Mouse (Mus musculus) kidney, adult 2 months (tissue): Measurements from ENCODE around the gene Aftph. TPM values are rescaled to one million over a fixed set of nuclear protein-coding genes. Genes with fewer than 3 reads are reported as not detected.
"Not testable (repeated sequence)": the region's sequence is repeated elsewhere in the genome, so short reads cannot be mapped to it uniquely, and the experiment has no call there.

Experiments used
- DNase-seq: peaks from one replicate; pipeline ENCODE4 v3.0.0; 2021
- H3K27ac ChIP-seq: fragments of 200-500 bp; 2 replicates; pipeline ENCODE4 v1.5.1; 2012; ENCODE audit warnings: low read depth, low read length, control low read depth, inconsistent platforms; ENCODE audit not compliant: insufficient read depth
- H3K27me3 ChIP-seq: fragments of 200-500 bp; replicated peaks from 2 replicates; pipeline ENCODE4 v1.6.1; 2012; ENCODE audit warnings: mild to moderate bottlenecking, moderate library complexity, low read length, inconsistent platforms; ENCODE audit not compliant: control insufficient read depth, insufficient read depth
- H3K36me3 ChIP-seq: fragments of 200-500 bp; 2 replicates; pipeline ENCODE4 v1.6.1; 2012; ENCODE audit warnings: mild to moderate bottlenecking, moderate library complexity, low read length, inconsistent platforms; ENCODE audit not compliant: control insufficient read depth, insufficient read depth
- H3K4me1 ChIP-seq: fragments of 200-500 bp; 2 replicates; pipeline ENCODE4 v1.6.1; 2011; ENCODE audit warnings: low read length; ENCODE audit not compliant: control insufficient read depth, insufficient read depth
- H3K4me3 ChIP-seq: fragments of 200-500 bp; 2 replicates; pipeline ENCODE4 v1.5.1; 2011; ENCODE audit warnings: mild to moderate bottlenecking, low read depth, low read length, control low read depth; ENCODE audit not compliant: insufficient read depth
- CTCF ChIP-seq: fragments of 200-500 bp; conservative IDR thresholded peaks from 2 replicates; pipeline ENCODE4 v1.5.1; 2011; ENCODE audit warnings: low read depth, mild to moderate bottlenecking, control low read depth, low read length, moderate library complexity, mixed read lengths; ENCODE audit not compliant: insufficient read depth, insufficient read length
- POLR2A ChIP-seq: fragments of 200-500 bp; IDR thresholded peaks from one replicate; pipeline ENCODE4 v1.6.1; 2011; ENCODE audit warnings: low read depth, low read length, control low read depth
- WGBS: fragments of 180-500 bp; shearing (Covaris S2); methylation state at CpG from one replicate; pipeline ENCODE4 v1.1.7; 2018; 5-methylcytosine and 5-hydroxymethylcytosine counted together
- polyA plus RNA-seq: library from polyadenylated mRNA; depleted of rRNA; stranded (reverse); fragments of >200 nt; gene quantifications from 2 replicates; pipeline ENCODE4 v1.2.3, GENCODE M21; 2012

Gene Aftph
- polyA plus RNA-seq, 1 experiment: 72.8 TPM

DNA sequence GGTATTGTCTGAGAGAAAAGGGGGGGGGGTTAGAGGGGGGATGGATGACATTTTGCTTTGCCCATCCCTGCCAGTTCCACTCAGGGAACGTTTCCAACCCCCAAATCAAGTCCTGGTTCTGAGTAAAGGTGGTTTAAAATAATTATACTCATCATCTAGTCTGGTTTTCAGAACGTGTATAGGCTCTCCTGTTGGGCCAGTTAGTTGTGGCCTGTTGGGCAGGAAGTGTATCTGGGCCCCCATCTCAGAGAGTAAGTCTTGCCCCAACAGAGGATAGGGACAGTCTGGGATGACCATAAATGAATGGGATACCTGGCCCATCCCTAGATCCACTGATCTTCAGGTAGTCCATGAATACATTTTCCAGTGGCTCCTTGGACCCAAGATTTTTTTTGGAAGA is 41.2 kb upstream of the Aftph start:
- H3K4me1 ChIP-seq: no peaks in the 10 kb centered on the region
- H3K27me3 ChIP-seq: no peaks in the 10 kb centered on the region
- no peak overlapping the region for H3K27ac ChIP-seq
- H3K36me3 ChIP-seq: no peaks in the 10 kb centered on the region
- 86% methylated on average over 2 of the region's 2 CpGs for WGBS
- TF ChIP-seq POLR2A: no peak
- TF ChIP-seq CTCF: no peak
- no peak overlapping the region for H3K4me3 ChIP-seq
- no peak for DNase-seq

DNA sequence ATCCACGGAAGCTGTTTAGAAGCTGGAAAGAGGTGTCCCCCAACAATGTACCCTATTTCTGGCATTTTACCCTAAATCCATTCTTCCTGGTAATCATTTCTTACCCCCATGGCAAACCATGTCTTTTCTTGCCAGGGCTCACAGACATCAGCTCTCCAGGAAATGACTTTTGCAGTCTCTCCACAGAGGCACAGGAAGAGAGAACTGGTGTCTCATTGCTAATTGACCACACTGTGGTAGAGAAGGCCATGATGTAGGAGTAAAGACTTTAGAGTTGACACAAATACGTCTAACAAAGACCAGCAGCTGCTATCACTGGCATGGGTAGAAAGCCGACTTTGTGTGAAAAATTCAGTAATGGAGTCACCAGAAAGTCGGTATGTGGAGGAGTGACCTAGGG is 38.9 kb upstream of the Aftph start:
- TF ChIP-seq POLR2A: no peak
- TF ChIP-seq CTCF: no peak
- H3K4me1 ChIP-seq: no peaks in the 10 kb centered on the region
- DNase-seq: no peak
- WGBS: 86% methylated on average over 4 of the region's 4 CpGs
- no peaks in the 10 kb centered on the region for H3K27me3 ChIP-seq
- H3K36me3 ChIP-seq: no peaks in the 10 kb centered on the region
- H3K27ac ChIP-seq: no peak overlapping the region
- H3K4me3 ChIP-seq: no peak overlapping the region

DNA sequence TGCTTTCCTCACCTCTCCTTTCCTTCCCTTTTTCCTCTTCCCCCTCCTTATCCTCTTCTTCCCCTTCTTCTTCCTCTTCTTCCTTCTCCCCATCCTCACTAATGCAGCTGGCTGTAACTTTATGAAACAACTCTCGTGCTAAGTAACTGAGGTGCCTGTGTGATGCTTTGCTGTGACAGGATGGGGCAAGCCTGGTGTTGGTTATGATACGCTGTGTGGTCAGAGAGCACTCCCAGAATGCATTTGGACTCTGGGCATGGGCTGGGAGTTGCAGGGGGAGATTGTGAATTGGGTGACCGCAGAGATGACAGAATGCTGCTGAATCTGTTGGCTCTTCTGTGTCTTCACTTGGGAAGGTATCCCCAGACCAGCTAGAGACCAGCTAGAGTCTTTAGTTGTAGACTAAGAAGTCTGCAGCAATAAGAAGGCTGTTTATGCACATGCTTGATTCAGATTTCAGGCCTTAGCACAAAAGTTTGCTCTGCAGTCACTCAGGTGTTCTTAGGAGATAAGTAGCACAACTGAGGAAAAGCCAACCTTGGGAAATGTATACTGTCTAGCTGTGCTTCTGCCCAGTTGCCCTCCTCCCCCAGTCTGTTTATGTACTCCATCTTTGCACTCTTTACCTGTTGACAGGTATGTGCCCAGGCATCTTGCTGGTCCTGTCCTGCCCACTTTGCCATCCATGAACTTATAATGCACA is 37.6 kb upstream of the Aftph start:
- Histone ChIP-seq H3K27ac (no peak overlapping the region), H3K4me3 (no peak overlapping the region), H3K36me3 (no peaks in the 10 kb centered on the region), H3K27me3 (no peaks in the 10 kb centered on the region), H3K4me1 (no peaks in the 10 kb centered on the region)
- no peak for TF ChIP-seq CTCF
- no peak for TF ChIP-seq POLR2A
- 90% methylated on average over 3 of the region's 3 CpGs for WGBS
- no peak for DNase-seq

- Histone ChIP-seq H3K36me3 (no peaks in the 10 kb centered on the region), H3K27me3 (no peaks in the 10 kb centered on the region), H3K27ac (no peak overlapping the region), H3K4me1 (no peaks in the 10 kb centered on the region), H3K4me3 (no peak overlapping the region)
- no peak for TF ChIP-seq POLR2A
- TF ChIP-seq CTCF: no peak
- 60% methylated on average over 1 of the region's 1 CpGs for WGBS
- no peak for DNase-seq
These were observed 36.9 kb upstream of the Aftph start for GRCm38 (mm10) chr11:20778298-20778697.

GRCm38 (mm10) chr11:20776668-20777067 is 35.3 kb upstream of the Aftph start:
- H3K4me1 ChIP-seq: no peaks in the 10 kb centered on the region
- H3K4me3 ChIP-seq: no peak overlapping the region
- no peaks in the 10 kb centered on the region for H3K36me3 ChIP-seq
- TF ChIP-seq CTCF: no peak
- no peak for TF ChIP-seq POLR2A
- H3K27me3 ChIP-seq: no peaks in the 10 kb centered on the region
- DNase-seq: no peak
- no peak overlapping the region for H3K27ac ChIP-seq

DNA sequence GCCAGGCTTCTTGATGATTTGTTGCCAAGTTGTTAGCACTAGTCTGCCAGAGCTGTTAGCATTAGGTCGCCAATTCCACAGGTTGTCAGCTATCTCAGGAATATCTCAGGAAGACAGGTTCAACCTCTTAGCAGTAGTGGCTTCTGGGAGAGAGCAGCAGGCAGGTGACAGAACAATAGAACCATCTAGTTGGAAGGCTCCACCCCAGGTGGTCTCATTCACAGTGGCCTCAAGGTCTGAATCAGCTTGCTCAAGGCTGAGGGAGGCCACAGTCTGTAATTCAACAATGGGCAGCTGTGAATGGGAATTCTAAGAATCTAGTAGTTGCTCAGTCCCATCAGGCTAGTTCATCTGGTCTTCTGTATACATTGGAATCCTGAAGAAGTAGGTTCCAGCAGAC is 31.3 kb upstream of the Aftph start:
- WGBS: 69% methylated on average over 1 of the region's 1 CpGs
- Histone ChIP-seq H3K4me1 (no peaks in the 10 kb centered on the region), H3K36me3 (no peaks in the 10 kb centered on the region), H3K4me3 (no peak overlapping the region), H3K27me3 (no peaks in the 10 kb centered on the region), H3K27ac (no peak overlapping the region)
- TF ChIP-seq CTCF (no peak), POLR2A (no peak)
- no peak for DNase-seq

- not testable (repeated sequence) for H3K4me3 ChIP-seq, H3K27ac ChIP-seq, DNase-seq, H3K4me1 ChIP-seq, H3K36me3 ChIP-seq, H3K27me3 ChIP-seq
- 41% methylated on average over 9 of the region's 9 CpGs for WGBS
These were observed 30.4 kb upstream of the Aftph start for GRCm38 (mm10) chr11:20771827-20772226.

DNA sequence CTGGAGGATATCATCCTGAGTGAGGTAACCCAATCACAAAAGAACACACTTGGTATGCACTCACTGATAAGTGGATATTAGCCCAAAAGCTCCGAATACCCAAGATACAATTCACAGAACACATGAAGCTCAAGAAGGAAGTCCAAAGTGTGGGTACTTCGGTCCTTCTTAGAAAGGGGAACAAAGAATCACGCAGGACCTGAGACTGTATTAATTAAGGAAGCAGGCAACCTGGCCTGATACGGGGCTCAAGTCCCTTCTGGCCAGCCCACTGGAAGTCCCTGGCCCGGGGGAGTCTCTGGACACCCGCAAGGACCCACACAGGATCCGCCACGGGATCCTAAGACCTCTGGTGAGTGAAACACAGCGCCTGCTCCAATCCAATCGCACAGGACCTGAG is 20.6 kb upstream of the Aftph start:
- H3K4me3 ChIP-seq, H3K27me3 ChIP-seq, DNase-seq, H3K27ac ChIP-seq, H3K4me1 ChIP-seq, H3K36me3 ChIP-seq: not testable (repeated sequence)
- WGBS: 90% methylated on average over 10 of the region's 10 CpGs
